Mouse (Mus musculus): ENCODE measurements around the gene Zfp523. TPM values are rescaled to one million over a fixed set of nuclear protein-coding genes. Genes with fewer than 3 reads are reported as not detected.
"Not testable (repeated sequence)": the region's sequence is repeated elsewhere in the genome, so short reads cannot be mapped to it uniquely, and the experiment has no call there.

The Zfp523 gene
- total RNA-seq, 1 experiment from 2014 or later: 12.9 TPM

GRCm38 (mm10) chr17:28197646-28198045 lies 20.7 kb downstream of the Zfp523 start:
- no peak for ATAC-seq (replicated peaks in 1 of 2; ENCODE audit: insufficient read depth in 1 of 2, low FRiP score in 2 of 2, low TSS enrichment in 1 of 2, low read depth in 1 of 2, poor library complexity in 2 of 2, severe bottlenecking in 2 of 2)

- ATAC-seq (replicated peaks in 1 of 2; ENCODE audit: insufficient read depth in 1 of 2, low FRiP score in 2 of 2, low TSS enrichment in 1 of 2, low read depth in 1 of 2, poor library complexity in 2 of 2, severe bottlenecking in 2 of 2): no peak
Measured at GRCm38 (mm10) chr17:28201982-28202381, 25.1 kb downstream of the Zfp523 start.

- peak in 1 of 2 experiments; percentile 38; a peak in 2 of 4 replicates for ATAC-seq (replicated peaks in 1 of 2; ENCODE audit: insufficient read depth in 1 of 2, low FRiP score in 2 of 2, low TSS enrichment in 1 of 2, low read depth in 1 of 2, poor library complexity in 2 of 2, severe bottlenecking in 2 of 2)
Measured at GRCm38 (mm10) chr17:28204052-28204720, 27.3 kb downstream of the Zfp523 start.

- no peak for ATAC-seq (replicated peaks in 1 of 2; ENCODE audit: insufficient read depth in 1 of 2, low FRiP score in 2 of 2, low TSS enrichment in 1 of 2, low read depth in 1 of 2, poor library complexity in 2 of 2, severe bottlenecking in 2 of 2)
Measured at GRCm38 (mm10) chr17:28205443-28205842, 28.5 kb downstream of the Zfp523 start.

GRCm38 (mm10) chr17:28207092-28207491 lies 30.2 kb downstream of the Zfp523 start:
- ATAC-seq (replicated peaks in 1 of 2; ENCODE audit: insufficient read depth in 1 of 2, low FRiP score in 2 of 2, low TSS enrichment in 1 of 2, low read depth in 1 of 2, poor library complexity in 2 of 2, severe bottlenecking in 2 of 2): no peak

GRCm38 (mm10) chr17:28207591-28208313 lies 30.8 kb downstream of the Zfp523 start, which contains the start of gene Def6:
Def6 (plus strand) TSS chr17:28207778.
- ATAC-seq (replicated peaks in 1 of 2; ENCODE audit: insufficient read depth in 1 of 2, low FRiP score in 2 of 2, low TSS enrichment in 1 of 2, low read depth in 1 of 2, poor library complexity in 2 of 2, severe bottlenecking in 2 of 2): peak; percentile 68 to 81

- ATAC-seq (replicated peaks in 1 of 2; ENCODE audit: insufficient read depth in 1 of 2, low FRiP score in 2 of 2, low TSS enrichment in 1 of 2, low read depth in 1 of 2, poor library complexity in 2 of 2, severe bottlenecking in 2 of 2): no peak
Measured at GRCm38 (mm10) chr17:28208314-28208612, 31.3 kb downstream of the Zfp523 start.

- peak; percentile 12 to 35; a peak in 2 of 4 replicates for ATAC-seq (replicated peaks in 1 of 2; ENCODE audit: insufficient read depth in 1 of 2, low FRiP score in 2 of 2, low TSS enrichment in 1 of 2, low read depth in 1 of 2, poor library complexity in 2 of 2, severe bottlenecking in 2 of 2)
Measured at GRCm38 (mm10) chr17:28209457-28210110, 32.7 kb downstream of the Zfp523 start.

- peak; percentile 23 to 40 for ATAC-seq (replicated peaks in 1 of 2; ENCODE audit: insufficient read depth in 1 of 2, low FRiP score in 2 of 2, low TSS enrichment in 1 of 2, low read depth in 1 of 2, poor library complexity in 2 of 2, severe bottlenecking in 2 of 2)
Measured at GRCm38 (mm10) chr17:28211921-28212341, 35.0 kb downstream of the Zfp523 start.

- ATAC-seq (replicated peaks in 1 of 2; ENCODE audit: insufficient read depth in 1 of 2, low FRiP score in 2 of 2, low TSS enrichment in 1 of 2, low read depth in 1 of 2, poor library complexity in 2 of 2, severe bottlenecking in 2 of 2): no peak; a peak in 1 of 4 replicates
Measured at GRCm38 (mm10) chr17:28212391-28212790, 35.5 kb downstream of the Zfp523 start.

GRCm38 (mm10) chr17:28213236-28213635 lies 36.3 kb downstream of the Zfp523 start:
- ATAC-seq (replicated peaks in 1 of 2; ENCODE audit: insufficient read depth in 1 of 2, low FRiP score in 2 of 2, low TSS enrichment in 1 of 2, low read depth in 1 of 2, poor library complexity in 2 of 2, severe bottlenecking in 2 of 2): no peak

- no peak for ATAC-seq (replicated peaks in 1 of 2; ENCODE audit: insufficient read depth in 1 of 2, low FRiP score in 2 of 2, low TSS enrichment in 1 of 2, low read depth in 1 of 2, poor library complexity in 2 of 2, severe bottlenecking in 2 of 2)
Measured at GRCm38 (mm10) chr17:28216791-28217190, 39.9 kb downstream of the Zfp523 start.

GRCm38 (mm10) chr17:28217721-28218649 lies 41.1 kb downstream of the Zfp523 start:
- peak; percentile 74 to 77 for ATAC-seq (replicated peaks in 1 of 2; ENCODE audit: insufficient read depth in 1 of 2, low FRiP score in 2 of 2, low TSS enrichment in 1 of 2, low read depth in 1 of 2, poor library complexity in 2 of 2, severe bottlenecking in 2 of 2)

- not testable (repeated sequence) for ATAC-seq (replicated peaks in 1 of 2; ENCODE audit: insufficient read depth in 1 of 2, low FRiP score in 2 of 2, low TSS enrichment in 1 of 2, low read depth in 1 of 2, poor library complexity in 2 of 2, severe bottlenecking in 2 of 2)
Measured at GRCm38 (mm10) chr17:28222463-28222862, 45.5 kb downstream of the Zfp523 start.

GRCm38 (mm10) chr17:28223561-28224391 lies 46.8 kb downstream of the Zfp523 start:
- peak; percentile 78 to 79 for ATAC-seq (replicated peaks in 1 of 2; ENCODE audit: insufficient read depth in 1 of 2, low FRiP score in 2 of 2, low TSS enrichment in 1 of 2, low read depth in 1 of 2, poor library complexity in 2 of 2, severe bottlenecking in 2 of 2)

GRCm38 (mm10) chr17:28224615-28225014 lies 47.7 kb downstream of the Zfp523 start:
- ATAC-seq (replicated peaks in 1 of 2; ENCODE audit: insufficient read depth in 1 of 2, low FRiP score in 2 of 2, low TSS enrichment in 1 of 2, low read depth in 1 of 2, poor library complexity in 2 of 2, severe bottlenecking in 2 of 2): no peak
